Mouse (Mus musculus): ENCODE results near the gene Atcay. TPM values are rescaled to one million over a fixed set of nuclear protein-coding genes. Genes with fewer than 3 reads are reported as not detected.
A peak's percentile ranks its signal among the peaks of the same experiment; 100 is the strongest.
"Not testable (repeated sequence)": the region's sequence is repeated elsewhere in the genome, so short reads cannot be mapped to it uniquely, and the experiment has no call there.

Atcay gene
- polyA plus RNA-seq, 1 experiment from 2014 or later = 0.53 TPM

GRCm38 (mm10) chr10:81217267-81217666 is 13.4 kb downstream of the Atcay start:
- H3K4me1 ChIP-seq; H3K9me3 ChIP-seq; H3K4me3 ChIP-seq; H3K36me3 ChIP-seq; ATAC-seq (ENCODE audit: extremely low read depth, insufficient number of reproducible peaks, low FRiP score, low TSS enrichment); H3K4me2 ChIP-seq; H3K27ac ChIP-seq (replicated peaks); H3K9ac ChIP-seq: not testable (repeated sequence)
- H3K27me3 ChIP-seq (replicated peaks) = peaks cover 21% of the 10 kb centered on the region
- 19% methylated on average over 1 of the region's 1 CpGs for WGBS

- no peaks in the 10 kb centered on the region for H3K36me3 ChIP-seq
- no peak overlapping the region for H3K9ac ChIP-seq
- WGBS = 79% methylated on average over 6 of the region's 6 CpGs
- H3K4me3 ChIP-seq = no peak overlapping the region
- no peaks in the 10 kb centered on the region for H3K4me1 ChIP-seq
- ATAC-seq (ENCODE audit: extremely low read depth, insufficient number of reproducible peaks, low FRiP score, low TSS enrichment) = no peak
- H3K4me2 ChIP-seq = no peak overlapping the region
- H3K27ac ChIP-seq (replicated peaks) = no peak overlapping the region
- H3K9me3 ChIP-seq = peaks cover 5% of the 10 kb centered on the region; the same call in 1 of the 2 replicates
- H3K27me3 ChIP-seq (replicated peaks) = peaks cover 21% of the 10 kb centered on the region
Observed at GRCm38 (mm10) chr10:81216810-81217209, 13.8 kb downstream of the Atcay start.

GRCm38 (mm10) chr10:81216260-81216659 is 14.4 kb downstream of the Atcay start:
- H3K4me2 ChIP-seq = no peak overlapping the region
- H3K4me3 ChIP-seq = no peak overlapping the region
- WGBS = 77% methylated on average over 6 of the region's 6 CpGs
- H3K4me1 ChIP-seq = no peaks in the 10 kb centered on the region
- peaks cover 5% of the 10 kb centered on the region; the same call in 1 of the 2 replicates for H3K9me3 ChIP-seq
- H3K27ac ChIP-seq (replicated peaks) = no peak overlapping the region
- H3K36me3 ChIP-seq = no peaks in the 10 kb centered on the region
- no peak overlapping the region for H3K9ac ChIP-seq
- no peak for ATAC-seq (ENCODE audit: extremely low read depth, insufficient number of reproducible peaks, low FRiP score, low TSS enrichment)
- peaks cover 21% of the 10 kb centered on the region for H3K27me3 ChIP-seq (replicated peaks)

GRCm38 (mm10) chr10:81210154-81210553 is 20.5 kb downstream of the Atcay start:
- 91% methylated on average over 5 of the region's 5 CpGs for WGBS
- H3K4me2 ChIP-seq = no peak overlapping the region
- no peak for ATAC-seq (ENCODE audit: extremely low read depth, insufficient number of reproducible peaks, low FRiP score, low TSS enrichment)
- no peak overlapping the region for H3K27ac ChIP-seq (replicated peaks)
- no peaks in the 10 kb centered on the region for H3K36me3 ChIP-seq
- no peaks in the 10 kb centered on the region; the same call in 1 of the 2 replicates for H3K27me3 ChIP-seq (replicated peaks)
- no peak overlapping the region for H3K4me3 ChIP-seq
- H3K9me3 ChIP-seq = peaks cover 5% of the 10 kb centered on the region; the same call in 1 of the 2 replicates
- no peaks in the 10 kb centered on the region for H3K4me1 ChIP-seq
- no peak overlapping the region for H3K9ac ChIP-seq

GRCm38 (mm10) chr10:81204137-81204536 is 26.5 kb downstream of the Atcay start:
- no peak overlapping the region for H3K4me3 ChIP-seq
- peaks cover 51% of the 10 kb centered on the region for H3K4me1 ChIP-seq
- H3K9me3 ChIP-seq = no peaks in the 10 kb centered on the region
- H3K36me3 ChIP-seq = no peaks in the 10 kb centered on the region
- H3K9ac ChIP-seq = no peak overlapping the region
- H3K4me2 ChIP-seq = no peak overlapping the region
- WGBS = 61% methylated on average over 4 of the region's 4 CpGs
- H3K27me3 ChIP-seq (replicated peaks) = no peaks in the 10 kb centered on the region
- peak overlapping the region; percentile 96 for H3K27ac ChIP-seq (replicated peaks)
- ATAC-seq (ENCODE audit: extremely low read depth, insufficient number of reproducible peaks, low FRiP score, low TSS enrichment) = no peak

GRCm38 (mm10) chr10:81202978-81203720 is 27.5 kb downstream of the Atcay start:
- Histone ChIP-seq H3K27me3 (replicated peaks) (0 out of 2 replicates have a peak, but pooled peaks cover 5% of the 10 kb centered on the region), H3K4me1 (peaks cover 59% of the 10 kb centered on the region), H3K27ac (replicated peaks) (peak overlapping the region; percentile 96), H3K4me3 (no peak overlapping the region), H3K4me2 (peak overlapping the region; percentile 30; the same call in 1 of the 2 replicates), H3K9ac (peak overlapping the region; percentile 17; the same call in 1 of the 2 replicates), H3K36me3 (no peaks in the 10 kb centered on the region), H3K9me3 (no peaks in the 10 kb centered on the region)
- no peak for ATAC-seq (ENCODE audit: extremely low read depth, insufficient number of reproducible peaks, low FRiP score, low TSS enrichment)
- WGBS = 55% methylated on average over 8 of the region's 8 CpGs

- ATAC-seq (ENCODE audit: extremely low read depth, insufficient number of reproducible peaks, low FRiP score, low TSS enrichment) = peak; percentile 16; the same call in 1 of the 2 replicates
- H3K27me3 ChIP-seq (replicated peaks) = peaks cover 10% of the 10 kb centered on the region
- peak within 1 kb of the TSS; percentile 73 for H3K9ac ChIP-seq
- peak within 1 kb of the TSS; percentile 96 for H3K27ac ChIP-seq (replicated peaks)
- H3K4me3 ChIP-seq = peak within 1 kb of the TSS; percentile 13
- no peaks in the 10 kb centered on the region for H3K36me3 ChIP-seq
- peak within 1 kb of the TSS; percentile 58 for H3K4me2 ChIP-seq
- peaks cover 67% of the 10 kb centered on the region for H3K4me1 ChIP-seq
- no peaks in the 10 kb centered on the region for H3K9me3 ChIP-seq
- 38% methylated on average over 13 of the region's 13 CpGs for WGBS
Observed at GRCm38 (mm10) chr10:81201807-81202758, 28.6 kb downstream of the Atcay start, which contains the start of gene Nmrk2. Gene Nmrk2 (minus strand): TSS chr10:81202051.

GRCm38 (mm10) chr10:81200605-81201287 is 29.9 kb downstream of the Atcay start:
- Histone ChIP-seq H3K4me1 (peaks cover 74% of the 10 kb centered on the region), H3K4me2 (peak overlapping the region; percentile 58)

GRCm38 (mm10) chr10:81200141-81200540 is 30.5 kb downstream of the Atcay start:
- H3K4me1 ChIP-seq = peaks cover 74% of the 10 kb centered on the region
- peak overlapping the region; percentile 96 for H3K27ac ChIP-seq (replicated peaks)
- ATAC-seq (ENCODE audit: extremely low read depth, insufficient number of reproducible peaks, low FRiP score, low TSS enrichment) = no peak
- H3K9ac ChIP-seq = peak overlapping the region; percentile 73
- H3K36me3 ChIP-seq = no peaks in the 10 kb centered on the region
- WGBS = 72% methylated on average over 13 of the region's 13 CpGs
- H3K4me3 ChIP-seq = no peak overlapping the region
- H3K4me2 ChIP-seq = peak overlapping the region; percentile 58; the same call in 1 of the 2 replicates
- peaks cover 29% of the 10 kb centered on the region for H3K27me3 ChIP-seq (replicated peaks)
- H3K9me3 ChIP-seq = no peaks in the 10 kb centered on the region

More at GRCm38 (mm10) chr10:81200605-81201287, 29.9 kb downstream of the Atcay start:
- H3K9me3 ChIP-seq = no peaks in the 10 kb centered on the region
- no peak overlapping the region for H3K4me3 ChIP-seq
- H3K9ac ChIP-seq = peak overlapping the region; percentile 73
- no peak for ATAC-seq (ENCODE audit: extremely low read depth, insufficient number of reproducible peaks, low FRiP score, low TSS enrichment)
- H3K36me3 ChIP-seq = no peaks in the 10 kb centered on the region
- 62% methylated on average over 20 of the region's 20 CpGs for WGBS
- peaks cover 23% of the 10 kb centered on the region for H3K27me3 ChIP-seq (replicated peaks)
- H3K27ac ChIP-seq (replicated peaks) = peak overlapping the region; percentile 96

GRCm38 (mm10) chr10:81198990-81199389 is 31.6 kb downstream of the Atcay start:
- Histone ChIP-seq H3K9me3 (no peaks in the 10 kb centered on the region), H3K9ac (peak overlapping the region; percentile 73), H3K4me2 (peak overlapping the region; percentile 15; the same call in 1 of the 2 replicates), H3K4me3 (no peak overlapping the region), H3K27ac (replicated peaks) (peak overlapping the region; percentile 96), H3K27me3 (replicated peaks) (peaks cover 41% of the 10 kb centered on the region), H3K4me1 (peaks cover 73% of the 10 kb centered on the region), H3K36me3 (no peaks in the 10 kb centered on the region)
- ATAC-seq (ENCODE audit: extremely low read depth, insufficient number of reproducible peaks, low FRiP score, low TSS enrichment) = no peak
- 75% methylated on average over 6 of the region's 6 CpGs for WGBS

Measured in heart, embryonic 13.5 days (tissue).